Mouse (Mus musculus): Measurements from ENCODE around the gene Dzip1l. TPM values are rescaled to one million over a fixed set of nuclear protein-coding genes. Genes with fewer than 3 reads are reported as not detected.
"Not testable (repeated sequence)": the region's sequence is repeated elsewhere in the genome, so short reads cannot be mapped to it uniquely, and the experiment has no call there.

Gene Dzip1l
- total RNA-seq (2014; rRNA removed; ENCODE audit: low replicate concordance) (25.9 and 30.5 TPM in 2 replicates), polyA plus RNA-seq (2015; fragmentation: Nextera tagmentation; extraction: Ambion mirVana) (6.5 and 7.2 TPM in 2 replicates)

DNA sequence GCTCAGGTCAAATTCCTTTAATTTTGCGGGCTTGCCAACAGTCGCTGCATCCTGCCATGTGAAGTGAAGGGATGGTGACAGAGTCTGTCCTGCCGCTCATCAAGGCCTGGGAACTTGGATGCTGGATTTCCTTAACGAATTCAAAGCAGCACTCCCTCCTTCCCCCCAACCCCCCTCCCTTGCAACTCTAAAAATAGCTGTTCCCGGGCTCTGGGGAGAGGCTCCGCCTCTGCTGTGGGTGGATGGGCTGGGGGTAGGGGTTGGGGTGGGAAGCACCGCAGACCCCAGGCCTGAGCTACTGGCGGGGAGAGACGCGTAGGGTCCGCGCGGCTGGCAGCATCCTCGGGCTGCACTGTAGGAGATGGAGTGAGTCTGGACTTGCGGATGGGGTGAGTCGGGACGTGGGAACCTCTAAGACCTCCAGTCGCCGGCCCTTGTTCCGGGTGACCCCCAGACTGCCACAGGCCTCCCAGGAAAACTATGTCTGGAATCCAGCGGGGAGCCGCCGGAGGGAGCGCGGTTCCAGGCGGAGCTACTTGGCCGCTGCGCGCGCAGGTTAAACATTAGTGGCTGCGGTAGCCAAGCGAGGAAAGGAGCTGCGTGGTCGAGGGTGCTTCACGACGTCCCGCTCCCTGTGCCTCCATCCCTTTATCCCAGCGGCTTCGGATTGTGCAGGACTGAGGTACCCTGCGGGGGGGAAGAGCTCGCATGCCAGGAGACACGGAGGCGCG lies at the start of gene Dzip1l:
Dzip1l (plus strand) TSS at position 216 of the 731 bp plus-strand sequence.
- Histone ChIP-seq H3K36me3 (replicated peaks; ENCODE audit: control insufficient read depth, insufficient read depth, low read length) (no peaks in the 10 kb centered on the region), H3K27me3 (ENCODE audit: control insufficient read depth, insufficient read depth, low read length) (no peaks in the 10 kb centered on the region), H3K9ac (replicated peaks; ENCODE audit: low read depth, low read length) (peak within 1 kb of the TSS; percentile 50), H3K4me2 (ENCODE audit: low read depth, low read length) (peak within 1 kb of the TSS; percentile 73), H3K4me1 (ENCODE audit: control insufficient read depth, insufficient read depth) (peaks cover 9% of the 10 kb centered on the region), H3K27ac (ENCODE audit: low read depth) (peak within 1 kb of the TSS; percentile 80), H3K9me3 (replicated peaks; ENCODE audit: control insufficient read depth, low read length) (peaks cover 5% of the 10 kb centered on the region; the same call in 1 of the 2 replicates), H3K4me3 (ENCODE audit: low read depth, low read length) (peak within 1 kb of the TSS; percentile 54)
- no peak for TF ChIP-seq CTCF (IDR thresholded peaks at IDR 0.05; ENCODE audit: low read depth)
- no peak for TF ChIP-seq EP300 (IDR thresholded peaks at IDR 0.05; ENCODE audit: low read depth)
- DNase-seq (ENCODE audit: low spot score) (peak; percentile 79), ATAC-seq (ENCODE audit: insufficient read depth, low read depth) (peak; percentile 93)
- WGBS, result under 1% methylated on average over 44 of the region's 44 CpGs

DNA sequence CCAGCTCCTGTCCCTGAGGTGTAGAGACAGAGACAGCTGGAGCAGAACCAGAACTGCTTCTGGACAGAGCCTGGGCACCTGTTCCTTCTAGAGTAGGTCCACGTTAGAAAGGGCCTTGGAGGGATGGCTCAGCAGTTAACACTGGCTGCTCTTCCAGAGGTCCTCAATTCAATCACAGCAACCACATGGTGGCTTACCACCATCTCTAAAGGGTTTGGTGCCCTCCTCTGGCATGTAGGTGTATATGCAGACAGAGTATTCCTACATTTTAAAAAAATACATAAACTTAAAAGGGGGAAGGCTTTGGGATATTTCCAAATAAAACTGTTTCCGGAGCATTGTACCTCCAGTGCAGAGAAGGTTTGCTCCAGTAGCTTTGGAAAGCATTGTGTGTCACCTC lies 48.6 kb upstream of the Dzip1l start:
- Histone ChIP-seq H3K4me2 (ENCODE audit: low read depth, low read length) (no peak overlapping the region), H3K9ac (replicated peaks; ENCODE audit: low read depth, low read length) (no peak overlapping the region), H3K27me3 (ENCODE audit: control insufficient read depth, insufficient read depth, low read length) (no peaks in the 10 kb centered on the region), H3K36me3 (replicated peaks; ENCODE audit: control insufficient read depth, insufficient read depth, low read length) (peaks cover 44% of the 10 kb centered on the region), H3K4me1 (ENCODE audit: control insufficient read depth, insufficient read depth) (no peaks in the 10 kb centered on the region), H3K4me3 (ENCODE audit: low read depth, low read length) (no peak overlapping the region), H3K9me3 (replicated peaks; ENCODE audit: control insufficient read depth, low read length) (no peaks in the 10 kb centered on the region), H3K27ac (ENCODE audit: low read depth) (no peak overlapping the region)
- DNase-seq (ENCODE audit: low spot score) (peak; percentile 68), ATAC-seq (ENCODE audit: insufficient read depth, low read depth) (peak; percentile 59)
- WGBS, result 38% methylated on average over 2 of the region's 2 CpGs
- TF ChIP-seq CTCF (IDR thresholded peaks at IDR 0.05; ENCODE audit: low read depth) (peak; percentile 77), EP300 (IDR thresholded peaks at IDR 0.05; ENCODE audit: low read depth) (no peak)

DNA sequence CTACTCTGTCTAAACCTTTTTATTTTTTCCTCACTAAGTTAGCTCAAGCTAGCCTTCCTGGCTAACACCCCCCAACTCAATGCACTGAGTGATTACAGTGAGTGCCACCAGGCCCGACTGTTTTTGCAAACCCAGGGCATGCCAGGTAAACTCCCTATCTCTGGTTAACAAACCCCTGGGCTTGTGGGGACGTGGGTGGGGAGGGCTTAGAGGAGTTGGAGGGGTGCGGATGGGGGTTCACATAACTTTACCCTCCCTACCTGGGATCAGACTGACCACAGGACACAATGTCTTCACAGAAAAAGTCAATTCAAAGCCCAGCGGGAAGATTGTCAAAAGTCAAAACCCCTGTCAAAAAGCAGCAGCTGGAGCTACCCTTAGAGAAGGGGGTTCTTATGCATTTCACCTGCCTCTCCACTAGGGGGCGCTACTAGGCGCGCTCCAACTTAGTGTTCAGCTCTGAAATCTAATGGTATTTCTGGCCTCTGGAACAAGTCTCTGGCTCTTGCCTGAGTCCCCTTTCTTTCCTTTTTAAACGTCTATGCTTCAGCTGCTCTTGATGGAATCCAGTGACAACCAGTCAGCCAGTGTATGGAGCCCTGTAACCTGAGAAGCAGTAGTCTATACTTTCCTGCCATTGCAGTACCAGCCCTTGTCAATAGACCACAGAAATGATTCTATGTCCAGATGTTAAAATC lies 41.6 kb upstream of the Dzip1l start:
- Histone ChIP-seq H3K9me3 (replicated peaks; ENCODE audit: control insufficient read depth, low read length) (no peaks in the 10 kb centered on the region), H3K36me3 (replicated peaks; ENCODE audit: control insufficient read depth, insufficient read depth, low read length) (peaks cover 20% of the 10 kb centered on the region), H3K4me1 (ENCODE audit: control insufficient read depth, insufficient read depth) (no peaks in the 10 kb centered on the region), H3K27ac (ENCODE audit: low read depth) (no peak overlapping the region), H3K27me3 (ENCODE audit: control insufficient read depth, insufficient read depth, low read length) (no peaks in the 10 kb centered on the region), H3K9ac (replicated peaks; ENCODE audit: low read depth, low read length) (no peak overlapping the region), H3K4me3 (ENCODE audit: low read depth, low read length) (no peak overlapping the region), H3K4me2 (ENCODE audit: low read depth, low read length) (no peak overlapping the region)
- ATAC-seq (ENCODE audit: insufficient read depth, low read depth), result peak; percentile 44; the same call in 1 of the 2 replicates
- peak; percentile 42 for DNase-seq (ENCODE audit: low spot score)
- 27% methylated on average over 8 of the region's 8 CpGs for WGBS
- TF ChIP-seq EP300 (IDR thresholded peaks at IDR 0.05; ENCODE audit: low read depth) (no peak), CTCF (IDR thresholded peaks at IDR 0.05; ENCODE audit: low read depth) (peak; percentile 85)

DNA sequence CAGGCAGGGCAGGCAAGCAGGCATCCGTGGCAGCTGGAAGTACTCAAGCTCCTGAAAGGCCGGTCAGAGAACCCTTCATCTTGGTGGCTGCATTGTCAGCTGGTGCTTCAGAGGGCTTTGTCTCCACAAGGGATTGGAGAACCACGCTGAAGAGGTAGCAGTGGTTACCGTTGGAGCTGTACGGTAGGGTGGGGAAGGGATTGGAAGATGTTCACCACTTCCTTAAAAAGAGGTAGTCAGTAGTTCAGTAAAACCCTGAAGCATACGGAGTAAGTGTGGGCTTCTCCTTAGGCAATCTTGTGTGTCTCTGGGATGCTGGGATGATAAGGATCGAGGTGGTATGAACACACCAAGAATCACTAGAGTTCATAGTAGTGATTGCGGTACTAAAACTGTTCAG lies 38.2 kb upstream of the Dzip1l start:
- Histone ChIP-seq H3K4me1 (ENCODE audit: control insufficient read depth, insufficient read depth) (no peaks in the 10 kb centered on the region), H3K36me3 (replicated peaks; ENCODE audit: control insufficient read depth, insufficient read depth, low read length) (no peaks in the 10 kb centered on the region), H3K27ac (ENCODE audit: low read depth) (no peak overlapping the region), H3K4me2 (ENCODE audit: low read depth, low read length) (no peak overlapping the region), H3K9me3 (replicated peaks; ENCODE audit: control insufficient read depth, low read length) (no peaks in the 10 kb centered on the region), H3K9ac (replicated peaks; ENCODE audit: low read depth, low read length) (no peak overlapping the region), H3K4me3 (ENCODE audit: low read depth, low read length) (no peak overlapping the region), H3K27me3 (ENCODE audit: control insufficient read depth, insufficient read depth, low read length) (no peaks in the 10 kb centered on the region)
- 66% methylated on average over 8 of the region's 8 CpGs for WGBS
- no peak for ATAC-seq (ENCODE audit: insufficient read depth, low read depth)
- no peak for DNase-seq (ENCODE audit: low spot score)
- TF ChIP-seq EP300 (IDR thresholded peaks at IDR 0.05; ENCODE audit: low read depth) (no peak), CTCF (IDR thresholded peaks at IDR 0.05; ENCODE audit: low read depth) (no peak)

DNA sequence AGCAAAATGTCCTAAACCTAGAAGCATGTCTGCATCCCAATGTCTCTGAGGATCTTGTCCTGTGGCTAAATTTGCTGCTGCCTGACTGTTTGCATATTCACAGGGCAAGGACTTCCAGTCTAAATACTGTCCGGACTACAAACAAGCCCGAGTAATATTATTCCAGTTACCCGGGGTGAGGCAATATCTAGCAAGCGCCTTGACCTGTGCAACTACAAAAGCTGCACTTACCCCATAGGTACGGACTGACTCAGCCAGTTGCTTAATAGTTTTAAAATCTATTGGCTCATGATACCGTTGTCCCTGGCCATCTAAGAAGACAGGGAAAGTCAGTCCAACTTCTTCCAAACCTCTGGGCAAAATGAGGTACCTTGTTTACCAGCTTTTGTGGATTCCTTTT lies 30.2 kb upstream of the Dzip1l start:
- not testable (repeated sequence) for H3K4me3 ChIP-seq (ENCODE audit: low read depth, low read length); DNase-seq (ENCODE audit: low spot score); H3K9ac ChIP-seq (replicated peaks; ENCODE audit: low read depth, low read length); H3K27ac ChIP-seq (ENCODE audit: low read depth); H3K9me3 ChIP-seq (replicated peaks; ENCODE audit: control insufficient read depth, low read length); H3K4me2 ChIP-seq (ENCODE audit: low read depth, low read length); ATAC-seq (ENCODE audit: insufficient read depth, low read depth); H3K4me1 ChIP-seq (ENCODE audit: control insufficient read depth, insufficient read depth); H3K36me3 ChIP-seq (replicated peaks; ENCODE audit: control insufficient read depth, insufficient read depth, low read length); H3K27me3 ChIP-seq (ENCODE audit: control insufficient read depth, insufficient read depth, low read length)
- WGBS, result 91% methylated on average over 6 of the region's 6 CpGs
